Mouse (Mus musculus) small intestine, adult 2 months (tissue): ENCODE data around the gene Catsperz.

Experiments used
- CTCF ChIP-seq: fragments of 200-500 bp; IDR thresholded peaks from 2 replicates; pipeline ENCODE4 v1.5.1; 2012; ENCODE audit warnings: low read depth, mild to moderate bottlenecking, control low read depth, inconsistent platforms, low read length, moderate library complexity, mixed read lengths; ENCODE audit not compliant: insufficient replicate concordance, insufficient read length; ENCODE audit errors: extremely low read depth
- POLR2A ChIP-seq: fragments of 200-500 bp; IDR thresholded peaks from 2 replicates; pipeline ENCODE4 v1.6.1; 2012; ENCODE audit warnings: low read depth, mild to moderate bottlenecking, control low read depth, inconsistent platforms, low read length, moderate library complexity

- TF ChIP-seq POLR2A (no peak; the same call in 1 of the 2 replicates), CTCF (no peak)
These were observed 27.0 kb upstream of the Catsperz start for GRCm38 (mm10) chr19:6951994-6952711.
